Mouse (Mus musculus) limb, embryonic 14.5 days (tissue): ENCODE results near the gene Eme2. TPM values are rescaled to one million over a fixed set of nuclear protein-coding genes. Genes with fewer than 3 reads are reported as not detected.

Experiments used
- ATAC-seq: fragments of 200-750 bp; cut with Nextera tagmentation; 2 replicates; pipeline ENCODE4 v1.8.0; 2017; ENCODE audit warnings: low read depth, moderate number of reproducible peaks, moderate TSS enrichment; ENCODE audit not compliant: low FRiP score
- DNase-seq: peaks from one replicate; pipeline ENCODE4 v3.0.0-alpha.2; 2015; ENCODE audit warnings: low spot score
- H3K27ac ChIP-seq: fragments of 300-500 bp; sonication (generic); replicated peaks from 2 replicates; pipeline ENCODE4 v1.5.1; 2014; ENCODE audit warnings: low read depth, mild to moderate bottlenecking, low read length, moderate library complexity, mixed read lengths
- H3K27me3 ChIP-seq: fragments of 300-500 bp; sonication (generic); 2 replicates; pipeline ENCODE4 v1.6.1; 2014; ENCODE audit warnings: low read length, mixed read lengths; ENCODE audit not compliant: control insufficient read depth, insufficient read depth
- H3K36me3 ChIP-seq: fragments of 300-500 bp; sonication (generic); 2 replicates; pipeline ENCODE4 v1.6.1; 2014; ENCODE audit warnings: mild to moderate bottlenecking, low read length, moderate library complexity, mixed read lengths; ENCODE audit not compliant: control insufficient read depth, insufficient read depth
- H3K4me1 ChIP-seq: fragments of 300-500 bp; sonication (generic); 2 replicates; pipeline ENCODE4 v1.6.1; 2014; ENCODE audit warnings: antibody characterized with exemption, low read length, mixed read lengths; ENCODE audit not compliant: control insufficient read depth, insufficient read depth
- H3K4me2 ChIP-seq: fragments of 300-500 bp; sonication (generic); replicated peaks from 2 replicates; pipeline ENCODE4 v1.6.1; 2014; ENCODE audit warnings: low read depth, mild to moderate bottlenecking, low read length, moderate library complexity; ENCODE audit not compliant: severe bottlenecking
- H3K4me3 ChIP-seq: fragments of 300-500 bp; sonication (generic); replicated peaks from 2 replicates; pipeline ENCODE4 v1.5.1; 2014; ENCODE audit warnings: low read length
- H3K9ac ChIP-seq: fragments of 300-500 bp; sonication (generic); 2 replicates; pipeline ENCODE4 v1.6.1; 2014; ENCODE audit warnings: mild to moderate bottlenecking, low read depth, low read length, moderate library complexity; ENCODE audit not compliant: severe bottlenecking
- H3K9me3 ChIP-seq: fragments of 300-500 bp; sonication (generic); 2 replicates; pipeline ENCODE4 v1.6.1; 2016; ENCODE audit warnings: low read length; ENCODE audit not compliant: control insufficient read depth
- POLR2A ChIP-seq: fragments of 200-500 bp; IDR thresholded peaks from 2 replicates; pipeline ENCODE4 v1.8.0; 2012; ENCODE audit warnings: inconsistent platforms, mild to moderate bottlenecking, moderate library complexity, borderline replicate concordance; ENCODE audit not compliant: insufficient read depth, insufficient read length; ENCODE audit errors: extremely low read depth
- WGBS: fragments of 180-500 bp; shearing (Covaris S2); extraction: QIAGEN DNeasy Blood & Tissue Kit; methylation state at CpG from one replicate; pipeline ENCODE4 v1.1.7; 2014; 5-methylcytosine and 5-hydroxymethylcytosine counted together
- polyA plus RNA-seq, 2 experiments: library from polyadenylated mRNA; depleted of rRNA in 1 of 2; stranded (reverse) in 1 of 2; unstranded in 1 of 2; fragments of >200 nt; fragmentation: Nextera tagmentation in 1 of 2; extraction: Ambion mirVana in 1 of 2; gene quantifications; 2 replicates each; pipeline versions ENCODE4 v1.2.1 to v1.2.3; 2012 to 2014

Eme2 gene
- polyA plus RNA-seq, 2 experiments, result 28.7 to 39.1 TPM

DNA sequence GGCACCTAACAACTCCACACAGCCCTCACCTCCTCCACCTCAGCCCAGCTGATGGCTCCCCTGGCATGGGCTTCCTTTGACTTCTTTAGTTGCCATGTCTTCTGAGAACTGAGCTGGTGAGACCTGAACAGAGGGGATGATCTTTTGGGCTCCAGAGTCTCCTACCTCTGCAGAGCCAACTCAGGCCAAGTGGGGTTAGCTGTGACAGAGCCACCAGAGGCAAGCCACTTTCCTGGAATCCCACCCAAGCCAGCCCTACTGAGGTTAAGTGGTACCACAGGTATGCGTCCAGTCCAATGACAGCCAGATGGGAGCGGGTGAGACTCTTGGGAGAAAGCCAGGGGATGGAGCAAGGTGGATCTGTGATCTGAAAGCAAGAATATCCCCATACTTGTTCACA lies 1.6 kb downstream of the Eme2 start:
- H3K27ac ChIP-seq, result no peak overlapping the region
- 95% methylated on average over 2 of the region's 2 CpGs for WGBS
- H3K4me1 ChIP-seq, result peaks cover 22% of the 10 kb centered on the region
- no peak overlapping the region for H3K4me2 ChIP-seq
- no peak overlapping the region for H3K9ac ChIP-seq
- no peaks in the 10 kb centered on the region for H3K9me3 ChIP-seq
- DNase-seq, result no peak
- ATAC-seq, result no peak
- peaks cover 63% of the 10 kb centered on the region for H3K36me3 ChIP-seq
- no peaks in the 10 kb centered on the region for H3K27me3 ChIP-seq
- no peak overlapping the region for H3K4me3 ChIP-seq
- TF ChIP-seq POLR2A, result no peak

- WGBS, result 87% methylated on average over 12 of the region's 12 CpGs
- H3K36me3 ChIP-seq, result peaks cover 58% of the 10 kb centered on the region
- TF ChIP-seq POLR2A, result no peak
Observed at GRCm38 (mm10) chr17:24892785-24893184, 2.1 kb downstream of the Eme2 start.

GRCm38 (mm10) chr17:24891321-24891720 lies 3.6 kb downstream of the Eme2 start:
- TF ChIP-seq POLR2A, result no peak

More at GRCm38 (mm10) chr17:24892785-24893184, 2.1 kb downstream of the Eme2 start:
- H3K4me1 ChIP-seq, result peaks cover 25% of the 10 kb centered on the region
- no peak overlapping the region for H3K9ac ChIP-seq
- ATAC-seq (no peak), DNase-seq (no peak)
- no peak overlapping the region for H3K27ac ChIP-seq
- H3K27me3 ChIP-seq, result no peaks in the 10 kb centered on the region
- H3K4me3 ChIP-seq, result no peak overlapping the region
- H3K4me2 ChIP-seq, result no peak overlapping the region
- no peaks in the 10 kb centered on the region for H3K9me3 ChIP-seq

DNA sequence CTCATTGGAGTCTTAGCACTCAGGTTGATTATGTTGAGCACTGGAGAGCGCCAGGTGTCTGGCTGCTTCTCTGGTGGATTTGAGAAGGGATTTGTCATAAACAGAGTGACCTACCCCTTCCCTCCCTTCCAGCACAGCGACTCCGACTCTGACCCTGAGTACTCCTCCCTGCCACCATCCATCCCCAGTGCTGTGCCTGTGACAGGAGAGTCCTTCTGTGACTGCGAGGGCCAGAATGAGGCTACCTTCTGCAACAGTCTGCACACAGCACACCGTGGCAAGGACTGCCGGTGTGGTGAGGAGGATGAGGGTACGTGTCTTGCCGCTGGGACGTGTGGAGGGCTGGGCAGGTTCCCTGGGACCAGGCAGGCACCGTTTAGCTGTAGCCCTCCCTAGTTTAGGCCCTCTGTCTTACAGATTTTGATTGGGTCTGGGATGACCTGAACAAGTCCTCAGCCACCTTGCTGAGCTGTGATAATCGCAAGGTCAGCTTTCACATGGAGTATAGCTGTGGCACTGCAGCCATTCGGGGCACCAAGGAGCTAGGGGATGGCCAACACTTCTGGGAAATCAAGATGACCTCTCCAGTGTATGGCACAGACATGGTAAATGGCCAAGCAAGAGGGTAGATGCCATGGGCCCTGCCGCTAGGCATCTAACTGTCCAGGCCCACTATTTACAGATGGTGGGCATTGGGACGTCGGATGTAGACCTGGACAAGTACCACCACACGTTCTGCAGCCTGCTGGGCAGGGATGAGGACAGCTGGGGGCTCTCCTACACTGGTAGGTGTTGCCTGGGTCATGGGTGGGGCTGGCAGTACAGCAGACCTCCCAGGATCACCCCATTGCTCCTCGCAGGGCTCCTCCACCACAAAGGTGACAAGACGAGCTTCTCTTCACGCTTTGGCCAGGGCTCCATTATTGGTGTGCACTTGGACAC lies 4.5 kb downstream of the Eme2 start:
- Histone ChIP-seq H3K9me3 (no peaks in the 10 kb centered on the region), H3K4me2 (no peak overlapping the region), H3K36me3 (peaks cover 47% of the 10 kb centered on the region), H3K27ac (no peak overlapping the region), H3K27me3 (no peaks in the 10 kb centered on the region), H3K4me3 (no peak overlapping the region), H3K9ac (no peak overlapping the region), H3K4me1 (peaks cover 21% of the 10 kb centered on the region)
- 90% methylated on average over 19 of the region's 19 CpGs for WGBS
- DNase-seq (no peak), ATAC-seq (no peak)
- TF ChIP-seq POLR2A, result no peak

More at GRCm38 (mm10) chr17:24891321-24891720, 3.6 kb downstream of the Eme2 start:
- H3K27ac ChIP-seq, result no peak overlapping the region
- H3K9ac ChIP-seq, result no peak overlapping the region
- no peak overlapping the region for H3K4me2 ChIP-seq
- H3K27me3 ChIP-seq, result no peaks in the 10 kb centered on the region
- ATAC-seq (no peak), DNase-seq (no peak)
- no peak overlapping the region for H3K4me3 ChIP-seq
- peaks cover 23% of the 10 kb centered on the region for H3K4me1 ChIP-seq
- H3K36me3 ChIP-seq, result peaks cover 47% of the 10 kb centered on the region
- no peaks in the 10 kb centered on the region for H3K9me3 ChIP-seq
- 77% methylated on average over 13 of the region's 13 CpGs for WGBS

GRCm38 (mm10) chr17:24888862-24889261 lies 6.0 kb downstream of the Eme2 start:
- ATAC-seq, result no peak
- Histone ChIP-seq H3K4me1 (peaks cover 18% of the 10 kb centered on the region), H3K27ac (no peak overlapping the region), H3K9me3 (no peaks in the 10 kb centered on the region), H3K4me2 (no peak overlapping the region), H3K4me3 (no peak overlapping the region), H3K27me3 (no peaks in the 10 kb centered on the region), H3K9ac (no peak overlapping the region), H3K36me3 (peaks cover 47% of the 10 kb centered on the region)
- 83% methylated on average over 3 of the region's 3 CpGs for WGBS
- TF ChIP-seq POLR2A, result no peak
- DNase-seq, result no peak
